Mouse (Mus musculus): ENCODE measurements around the gene Rbks.

- TF ChIP-seq POLR2A (IDR thresholded peaks at IDR 0.05; ENCODE audit: insufficient read length, low read depth) = no peak
- no peak for TF ChIP-seq MAX (IDR thresholded peaks at IDR 0.05; ENCODE audit: low read depth)
- no peak for TF ChIP-seq CEBPB (IDR thresholded peaks at IDR 0.05; ENCODE audit: insufficient read depth, poor library complexity, severe bottlenecking)
- TF ChIP-seq USF1 (IDR thresholded peaks at IDR 0.05; ENCODE audit: low read depth) = no peak
- no peak for TF ChIP-seq TCF12 (IDR thresholded peaks at IDR 0.05; ENCODE audit: insufficient read depth, poor library complexity, severe bottlenecking)
- no peak for TF ChIP-seq POLR2AphosphoS2 (IDR thresholded peaks at IDR 0.05; ENCODE audit: insufficient read length, low read depth)
- TF ChIP-seq TCF3 (IDR thresholded peaks at IDR 0.05; ENCODE audit: insufficient read length, low read depth) = no peak
Observed at GRCm38 (mm10) chr5:31597430-31597944, 99.9 kb downstream of the Rbks start.

All from myocyte (in vitro differentiated cells).